Mouse (Mus musculus) embryonic facial prominence, embryonic 15.5 days (tissue): ENCODE data around the gene Banp. TPM values are rescaled to one million over a fixed set of nuclear protein-coding genes. Genes with fewer than 3 reads are reported as not detected.

Experiments
- ATAC-seq: fragments of 200-750 bp; cut with Nextera tagmentation; 2 replicates; pipeline ENCODE4 v1.8.0; 2017; ENCODE audit warnings: low read depth, moderate TSS enrichment; ENCODE audit not compliant: insufficient number of reproducible peaks, low FRiP score, low TSS enrichment
- H3K27ac ChIP-seq: fragments of 300-500 bp; sonication (generic); replicated peaks from 2 replicates; pipeline ENCODE4 v1.5.1; 2015; ENCODE audit warnings: mild to moderate bottlenecking, inconsistent platforms
- H3K27me3 ChIP-seq: fragments of 300-500 bp; sonication (generic); 2 replicates; pipeline ENCODE4 v1.6.1; 2015; ENCODE audit warnings: inconsistent platforms
- H3K36me3 ChIP-seq: fragments of 300-500 bp; sonication (generic); 2 replicates; pipeline ENCODE4 v1.6.1; 2015; ENCODE audit warnings: mild to moderate bottlenecking, inconsistent platforms
- H3K4me1 ChIP-seq: fragments of 300-500 bp; sonication (generic); 2 replicates; pipeline ENCODE4 v1.6.1; 2015; ENCODE audit warnings: inconsistent platforms
- H3K4me2 ChIP-seq: fragments of 300-500 bp; sonication (generic); replicated peaks from 2 replicates; pipeline ENCODE4 v1.6.1; 2015; ENCODE audit warnings: mild to moderate bottlenecking, inconsistent platforms
- H3K4me3 ChIP-seq: fragments of 300-500 bp; sonication (generic); replicated peaks from 2 replicates; pipeline ENCODE4 v1.5.1; 2015; ENCODE audit warnings: mild to moderate bottlenecking, inconsistent platforms
- H3K9ac ChIP-seq: fragments of 300-500 bp; sonication (generic); 2 replicates; pipeline ENCODE4 v1.6.1; 2015; ENCODE audit warnings: inconsistent platforms
- H3K9me3 ChIP-seq: fragments of 300-500 bp; sonication (generic); replicated peaks from 2 replicates; pipeline ENCODE4 v1.6.1; 2016; ENCODE audit warnings: inconsistent platforms
- WGBS: fragments of 180-500 bp; shearing (Covaris S2); methylation state at CpG from one replicate; pipeline ENCODE4 v1.1.7; 2015; 5-methylcytosine and 5-hydroxymethylcytosine counted together
- microRNA-seq: library from miRNA; unstranded; fragments of <30 nt; microRNA quantifications from one replicate; pipeline ENCODE4, GENCODE M21; 2016; ENCODE audit warnings: borderline number of aligned reads
- polyA plus RNA-seq: library from polyadenylated mRNA; unstranded; fragments of >200 nt; fragmentation: Nextera tagmentation; extraction: Ambion mirVana; gene quantifications from 2 replicates; pipeline ENCODE4 v1.2.1, GENCODE M21; 2015

Banp gene
- polyA plus RNA-seq, 1 experiment from 2014 or later = 46.3 TPM

DNA sequence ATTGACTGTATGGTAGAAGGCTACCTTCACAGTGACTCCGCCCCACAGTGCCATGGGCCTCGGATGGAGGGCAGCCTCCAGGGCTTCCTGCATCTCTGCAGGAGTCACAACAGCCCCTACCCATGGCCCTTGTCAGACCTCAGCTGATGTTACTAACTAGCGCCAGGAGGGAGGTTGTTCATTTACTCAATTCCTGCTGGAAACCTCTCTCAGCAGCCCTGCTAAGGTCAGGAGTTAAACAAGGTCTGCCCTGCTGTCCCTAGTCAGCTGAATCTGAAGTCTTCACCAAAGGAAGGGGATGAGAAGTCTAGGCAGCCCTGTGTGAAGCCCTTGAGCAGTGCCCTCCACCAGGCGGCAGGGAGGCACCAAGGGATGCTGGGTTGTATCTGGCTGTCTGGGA lies 121.6 kb downstream of the Banp start:
- no peak overlapping the region for H3K27ac ChIP-seq
- no peaks in the 10 kb centered on the region for H3K36me3 ChIP-seq
- H3K4me2 ChIP-seq = no peak overlapping the region
- H3K9ac ChIP-seq = no peak overlapping the region
- no peaks in the 10 kb centered on the region; the same call in 1 of the 2 replicates for H3K27me3 ChIP-seq
- no peak for ATAC-seq
- no peak overlapping the region for H3K4me3 ChIP-seq
- 55% methylated on average over 4 of the region's 4 CpGs for WGBS
- no peaks in the 10 kb centered on the region for H3K9me3 ChIP-seq
- peaks cover 3% of the 10 kb centered on the region for H3K4me1 ChIP-seq

- WGBS = 67% methylated on average over 9 of the region's 9 CpGs
- no peak for ATAC-seq
- no peaks in the 10 kb centered on the region; the same call in none of the 2 replicates for H3K27me3 ChIP-seq
These were observed 124.4 kb downstream of the Banp start for GRCm38 (mm10) chr8:122073964-122074363.

GRCm38 (mm10) chr8:122074442-122074841 lies 124.9 kb downstream of the Banp start:
- no peak for ATAC-seq
- Histone ChIP-seq H3K4me2 (no peak overlapping the region), H3K9me3 (no peaks in the 10 kb centered on the region), H3K27ac (no peak overlapping the region), H3K9ac (no peak overlapping the region), H3K4me1 (peaks cover 7% of the 10 kb centered on the region), H3K36me3 (no peaks in the 10 kb centered on the region), H3K27me3 (no peaks in the 10 kb centered on the region; the same call in 1 of the 2 replicates), H3K4me3 (no peak overlapping the region)
- WGBS = 70% methylated on average over 9 of the region's 9 CpGs

More at GRCm38 (mm10) chr8:122073964-122074363, 124.4 kb downstream of the Banp start:
- Histone ChIP-seq H3K36me3 (no peaks in the 10 kb centered on the region), H3K9ac (no peak overlapping the region), H3K4me1 (peaks cover 7% of the 10 kb centered on the region), H3K4me3 (no peak overlapping the region), H3K9me3 (no peaks in the 10 kb centered on the region), H3K27ac (no peak overlapping the region), H3K4me2 (no peak overlapping the region)

DNA sequence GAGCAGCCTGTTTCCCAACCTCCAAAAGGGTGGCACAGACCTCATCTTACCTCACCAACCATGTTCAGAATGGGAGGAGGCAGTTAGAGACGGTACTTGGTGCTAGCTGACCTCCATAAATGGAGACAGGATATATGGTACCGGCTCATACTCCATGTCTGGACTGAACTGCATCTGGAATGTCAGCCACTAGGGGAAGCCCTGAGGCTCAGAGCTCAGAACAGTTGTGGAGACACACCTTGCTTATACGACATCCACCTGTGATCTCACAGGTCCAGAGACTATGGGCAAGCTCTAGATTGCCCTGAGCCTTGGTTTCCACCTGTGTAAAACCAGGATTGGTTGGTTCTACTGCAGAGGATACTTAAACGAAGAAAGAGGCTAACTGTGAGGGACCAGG lies 125.4 kb downstream of the Banp start:
- WGBS = 70% methylated on average over 4 of the region's 4 CpGs
- no peak overlapping the region for H3K9ac ChIP-seq
- H3K4me3 ChIP-seq = no peak overlapping the region
- no peaks in the 10 kb centered on the region for H3K36me3 ChIP-seq
- no peak overlapping the region for H3K27ac ChIP-seq
- no peak for ATAC-seq
- H3K4me2 ChIP-seq = no peak overlapping the region
- no peaks in the 10 kb centered on the region for H3K9me3 ChIP-seq
- no peaks in the 10 kb centered on the region; the same call in 1 of the 2 replicates for H3K27me3 ChIP-seq
- peaks cover 11% of the 10 kb centered on the region for H3K4me1 ChIP-seq

- ATAC-seq = no peak
- H3K9ac ChIP-seq = no peak overlapping the region
- H3K27me3 ChIP-seq = no peaks in the 10 kb centered on the region; the same call in 1 of the 2 replicates
- H3K9me3 ChIP-seq = no peaks in the 10 kb centered on the region
- H3K4me3 ChIP-seq = no peak overlapping the region
- no peak overlapping the region for H3K4me2 ChIP-seq
- 37% methylated on average over 23 of the region's 23 CpGs for WGBS
- H3K36me3 ChIP-seq = no peaks in the 10 kb centered on the region
- H3K27ac ChIP-seq = no peak overlapping the region
- H3K4me1 ChIP-seq = peaks cover 22% of the 10 kb centered on the region
These were observed 126.8 kb downstream of the Banp start for GRCm38 (mm10) chr8:122076183-122076842.

- WGBS = 80% methylated on average over 12 of the region's 12 CpGs
- Histone ChIP-seq H3K36me3 (no peaks in the 10 kb centered on the region), H3K4me3 (no peak overlapping the region), H3K4me1 (peaks cover 22% of the 10 kb centered on the region), H3K9me3 (no peaks in the 10 kb centered on the region), H3K27ac (no peak overlapping the region), H3K9ac (no peak overlapping the region), H3K4me2 (no peak overlapping the region), H3K27me3 (no peaks in the 10 kb centered on the region; the same call in 1 of the 2 replicates)
- no peak for ATAC-seq
These were observed 128.8 kb downstream of the Banp start for GRCm38 (mm10) chr8:122078321-122078720.

Small RNAs within 50 kb of the gene (microRNA-seq; reads per million reads assigned to microRNA genes)
- not detected for gene Mir7237

Other genes starting within 250 kb of the Banp start
- 1.8 and 2.6 TPM in 2 replicates for gene Jph3, start 220.1 kb upstream of the Banp start, polyA plus RNA-seq
- gene Klhdc4, start 120.2 kb upstream of the Banp start, polyA plus RNA-seq = 31.9 and 34.4 TPM in 2 replicates
- gene Slc7a5, start 42.1 kb upstream of the Banp start, polyA plus RNA-seq = 31.0 and 31.9 TPM in 2 replicates
- 0.13 TPM in 1 of 2 replicates, not detected in the other for gene Car5a, start 4.8 kb upstream of the Banp start, polyA plus RNA-seq